Mouse (Mus musculus) natural killer cell, adult 2 months (primary cell): ENCODE results near the gene Abracl.

ENCODE experiments used
- DNase-seq, 2 experiments: peaks; one replicate each; pipeline ENCODE4 v3.0.0; 2022; ENCODE audit warnings: low spot score in 2 of 2

Abracl gene

DNA sequence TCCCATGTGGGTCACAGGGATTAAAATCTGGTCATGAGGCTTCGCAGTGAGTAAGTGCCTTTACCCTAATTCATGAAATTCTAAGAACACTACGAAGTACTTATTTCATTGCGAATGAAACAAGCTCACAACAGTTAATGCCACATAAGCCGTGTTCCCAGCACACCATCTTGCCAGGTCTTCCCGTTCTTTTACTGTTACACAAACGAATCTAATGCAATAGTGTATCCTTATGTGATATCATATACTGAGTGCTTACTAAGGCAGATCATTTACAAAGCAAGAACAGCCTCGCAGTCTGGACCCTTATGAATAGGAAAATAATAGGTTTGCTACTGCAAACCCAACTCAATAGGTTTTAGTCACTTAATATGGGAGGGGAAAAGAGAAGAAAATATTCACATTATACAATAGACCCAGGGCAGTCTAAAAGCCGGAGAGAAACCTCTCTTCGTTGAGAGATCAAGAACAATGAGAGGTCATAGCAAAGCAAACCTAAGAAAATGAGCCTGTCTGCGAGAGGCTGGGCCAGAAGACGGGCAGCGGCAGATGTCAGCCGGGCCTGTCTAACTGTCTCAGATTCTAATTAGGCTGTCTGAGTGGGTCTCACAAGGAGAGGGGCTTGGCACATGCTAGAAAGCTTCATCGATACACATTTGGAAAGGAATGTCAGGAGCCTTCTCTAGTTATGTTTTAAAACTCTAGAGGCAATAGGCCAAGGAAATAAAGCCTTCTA, 1.3 kb downstream of the Abracl start:
- DNase-seq, result no peak

DNA sequence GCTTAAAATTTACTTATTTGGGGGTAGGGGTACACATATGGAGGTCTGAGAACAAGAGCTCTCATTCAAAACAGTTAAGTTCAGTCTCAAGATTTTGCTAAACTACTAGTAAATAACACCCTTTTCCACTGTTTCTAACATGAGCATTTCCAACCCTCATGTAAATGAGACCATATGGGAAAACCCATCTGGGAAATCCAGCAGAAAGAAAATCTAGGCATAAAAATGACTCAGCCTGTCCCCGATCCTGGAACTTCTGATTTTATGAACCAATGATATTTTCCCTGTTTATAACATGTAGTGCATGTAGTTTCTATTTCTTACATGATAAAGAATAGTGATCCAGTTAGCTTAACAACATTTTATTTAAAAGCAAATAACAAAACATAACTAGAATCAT, 2.2 kb downstream of the Abracl start:
- no peak for DNase-seq

DNA sequence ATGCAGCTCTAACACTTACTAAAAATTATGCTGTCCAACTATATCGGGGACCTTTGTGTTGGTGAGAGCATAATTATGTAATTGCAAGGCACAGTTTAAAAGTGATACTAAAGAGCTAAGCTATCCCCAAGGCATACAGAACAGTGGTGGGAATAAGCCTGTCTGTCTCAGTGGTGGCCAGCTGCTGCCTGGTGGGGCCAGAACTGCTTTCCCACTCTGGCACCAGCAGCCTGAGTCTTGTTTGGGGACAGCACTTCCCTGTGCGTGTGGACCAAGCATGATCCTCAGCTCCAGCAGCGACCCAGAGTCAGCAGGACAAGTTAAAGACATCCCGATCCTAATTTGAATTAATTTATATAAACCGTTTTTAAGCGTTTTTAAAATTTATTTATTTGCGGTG, 2.6 kb downstream of the Abracl start:
- DNase-seq, result no peak

DNA sequence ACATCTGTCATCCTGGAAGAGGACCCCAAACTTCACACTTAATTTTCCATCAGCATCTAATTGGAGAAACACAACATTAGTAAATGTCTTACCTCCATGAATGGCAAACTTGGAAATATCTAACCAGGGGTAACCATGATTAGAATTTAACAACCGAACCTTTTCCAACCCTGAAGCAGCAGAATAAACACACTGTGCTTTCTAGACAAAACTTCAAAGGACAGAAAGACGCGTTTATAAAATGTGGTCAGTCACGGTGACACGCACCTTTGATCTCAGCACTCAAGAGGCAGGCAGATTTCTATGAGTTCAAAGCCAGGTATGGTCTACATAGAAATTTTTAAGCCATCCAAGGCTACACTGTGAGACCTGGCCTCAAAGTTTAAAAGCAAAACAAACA, 11.3 kb downstream of the Abracl start:
- no peak for DNase-seq

DNA sequence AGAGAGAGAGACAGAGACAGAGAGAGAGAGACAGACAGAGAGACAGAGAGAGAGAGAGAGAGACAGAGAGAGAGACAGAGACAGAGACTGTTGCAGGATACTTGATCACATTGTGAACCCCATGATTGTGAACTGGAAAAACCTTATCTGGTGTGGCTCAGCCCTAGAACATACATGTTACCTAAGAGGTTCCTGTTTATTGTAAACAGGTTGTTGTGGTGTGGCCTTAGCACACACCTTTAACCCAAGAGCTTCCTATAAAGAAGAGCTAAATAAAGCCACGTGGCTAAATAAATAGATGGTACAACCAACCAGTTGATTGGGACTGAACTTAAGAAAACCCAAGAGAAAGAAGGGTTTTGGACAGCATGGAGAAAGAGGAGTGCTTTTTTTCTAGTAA, 13.3 kb downstream of the Abracl start:
- no peak for DNase-seq

DNA sequence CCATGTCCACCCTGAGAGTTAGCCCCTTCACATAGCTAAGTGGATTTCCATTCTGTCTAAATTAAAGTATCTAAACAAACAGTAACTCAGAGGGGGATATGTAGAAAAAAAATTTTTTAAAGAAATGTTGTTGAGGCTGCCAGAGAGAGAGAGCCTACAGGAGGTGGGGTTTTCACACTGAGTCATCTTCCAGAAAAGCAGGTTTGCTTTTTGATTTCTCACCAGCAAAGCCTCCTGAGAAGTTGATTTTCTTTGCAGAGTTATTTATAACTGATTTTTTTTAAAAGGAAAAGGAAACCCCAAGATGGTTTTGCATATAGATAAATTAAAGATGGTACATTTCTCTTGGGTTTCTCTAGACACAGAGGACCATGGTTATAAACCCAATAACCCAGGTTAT, 15.0 kb downstream of the Abracl start:
- peak in 1 of 2 experiments; percentile 32 for DNase-seq

DNA sequence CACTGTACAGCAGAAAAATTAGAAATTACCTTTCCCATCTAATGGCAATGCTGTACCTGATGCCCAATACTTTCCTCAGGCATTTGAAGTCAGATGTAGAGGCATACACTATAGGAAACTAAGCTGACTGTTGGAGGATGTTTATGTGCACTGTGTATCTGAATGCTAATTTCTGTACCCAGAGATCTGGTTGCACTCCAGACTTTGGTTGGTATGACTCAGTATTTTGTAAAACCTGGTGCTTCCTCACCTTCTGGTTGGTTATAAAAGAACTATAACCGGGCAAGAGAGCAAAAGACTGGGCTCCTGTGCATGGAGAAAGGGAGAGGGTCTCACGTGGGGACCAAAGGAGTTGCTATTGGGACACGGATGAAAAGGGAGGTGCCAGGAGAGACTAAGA, 15.8 kb downstream of the Abracl start:
- no peak for DNase-seq

DNA sequence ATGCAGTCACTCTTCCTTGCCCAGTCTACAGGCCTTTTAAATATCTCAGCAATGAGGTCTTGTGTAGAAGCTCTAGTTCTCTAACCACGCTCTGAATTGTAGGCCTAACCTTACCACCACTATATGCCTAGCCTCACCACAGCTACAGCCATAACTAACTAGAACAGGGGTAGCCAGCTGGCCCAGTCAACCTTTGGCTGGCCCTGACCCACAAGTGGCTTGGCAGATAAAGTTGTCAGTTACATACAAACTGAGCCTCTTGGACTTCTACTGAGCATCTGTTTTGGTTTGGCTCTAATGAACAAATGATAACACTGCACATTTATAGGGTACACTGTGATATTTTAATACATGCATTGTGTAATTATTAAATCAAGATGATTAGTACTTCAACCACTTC, 16.3 kb downstream of the Abracl start:
- no peak for DNase-seq

DNA sequence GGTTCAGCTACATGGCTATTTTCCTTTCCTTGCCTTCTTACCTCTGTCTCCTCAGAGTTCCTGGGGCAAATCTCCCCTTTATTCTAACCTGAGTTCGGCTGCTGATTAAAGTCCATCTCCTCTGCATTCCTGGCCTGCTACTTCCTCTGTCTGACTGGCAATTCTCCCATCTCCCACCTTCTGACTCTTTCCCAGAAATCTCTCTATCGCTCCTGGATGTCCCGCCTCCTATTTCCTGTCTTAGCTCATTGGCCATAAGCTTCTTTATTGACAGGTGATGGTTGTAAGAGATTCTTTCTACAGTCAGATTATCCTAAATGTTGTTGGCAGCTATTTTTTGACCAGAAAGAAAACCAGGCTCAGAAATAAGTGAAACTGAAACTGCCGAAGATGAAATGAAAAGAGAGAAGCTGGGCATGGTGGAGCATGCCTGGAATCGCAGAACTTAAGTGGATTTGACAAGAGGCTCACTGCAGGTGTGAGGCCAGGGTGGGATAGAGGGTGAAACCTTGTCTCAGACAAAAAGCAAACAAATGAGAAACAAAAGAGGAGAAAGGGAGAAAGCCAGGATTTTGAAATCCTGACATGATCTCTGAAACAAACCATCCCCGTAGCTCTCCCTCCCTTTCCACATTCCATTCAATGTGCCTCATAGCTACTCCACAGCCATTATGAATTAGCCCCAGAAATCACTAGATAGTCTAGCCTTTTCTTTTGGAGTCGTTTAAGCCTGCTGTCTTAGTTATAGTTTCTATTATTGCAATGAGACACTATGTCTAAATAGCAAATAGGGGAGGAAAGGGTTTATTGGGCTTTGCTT, 17.7 kb downstream of the Abracl start:
- no peak for DNase-seq

DNA sequence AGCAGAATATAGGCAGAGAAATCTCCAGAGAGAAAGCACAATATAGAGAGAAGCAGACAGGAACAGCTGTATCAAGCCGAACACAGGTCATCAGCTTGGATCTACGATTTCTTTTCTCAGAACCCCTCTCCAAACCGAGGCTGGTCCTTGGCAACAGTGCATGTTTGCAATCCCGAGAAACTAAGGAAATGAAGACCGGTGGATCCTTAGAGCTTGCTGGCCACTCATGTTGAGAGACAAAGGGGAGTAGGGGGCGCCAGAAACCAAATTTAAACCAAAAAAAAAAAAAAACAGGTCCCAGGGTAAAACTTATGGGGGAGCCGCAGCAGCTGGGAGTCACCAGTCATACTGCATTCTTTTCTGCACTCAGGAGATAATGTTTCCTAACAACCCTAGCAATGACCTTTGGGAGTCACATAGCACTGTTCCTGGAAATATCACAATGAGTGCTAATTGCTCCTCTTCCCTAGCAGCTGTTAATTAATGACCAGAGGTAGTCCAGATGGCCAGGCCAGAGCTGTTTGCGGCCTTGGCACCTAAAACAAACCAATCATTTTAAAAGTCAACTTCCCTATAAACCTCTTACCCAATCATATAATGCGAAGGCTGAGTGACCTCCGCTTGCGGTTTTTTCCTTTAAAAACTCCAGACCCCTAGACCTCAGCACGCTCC, 19.0 kb downstream of the Abracl start:
- no peak for DNase-seq

DNA sequence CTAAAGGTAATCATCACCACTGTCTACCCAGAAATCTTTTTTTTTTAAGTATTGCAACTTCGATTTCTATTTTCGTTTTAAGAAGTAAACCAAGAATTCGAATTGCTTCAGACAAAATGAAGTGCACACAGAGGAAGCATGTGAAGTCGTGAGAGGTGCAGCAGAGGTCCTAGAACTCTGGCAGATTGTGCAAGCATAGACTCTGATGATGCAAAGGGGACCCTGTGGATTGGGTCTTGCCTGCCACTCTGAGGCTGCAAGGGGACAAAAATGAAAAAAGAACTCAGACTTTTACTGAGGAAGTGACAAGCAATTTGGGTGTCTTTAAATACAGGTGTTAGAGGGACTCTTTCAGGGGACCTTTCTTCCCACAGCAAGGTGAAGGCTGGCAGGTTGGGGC, 32.5 kb downstream of the Abracl start:
- no peak for DNase-seq

DNA sequence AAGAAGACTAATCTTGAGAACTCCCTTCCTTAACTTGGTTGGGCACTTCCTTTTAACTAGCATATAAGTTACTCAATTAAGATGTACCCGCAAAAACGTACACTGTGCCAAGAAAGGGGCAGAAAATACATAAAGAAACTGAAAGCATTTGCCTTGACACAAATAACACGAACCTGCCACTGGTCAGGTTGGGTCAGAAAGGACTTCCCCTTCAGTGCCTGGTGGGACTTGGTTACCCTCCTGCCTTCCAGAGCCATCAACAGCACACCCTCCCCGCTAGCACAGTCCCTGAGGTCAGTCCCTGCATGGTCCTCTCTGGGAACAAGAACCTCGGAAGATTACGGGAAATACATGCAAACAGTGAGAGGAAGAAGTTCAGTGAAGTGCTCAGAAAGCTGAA, 34.0 kb downstream of the Abracl start:
- peak; percentile 38 to 62 for DNase-seq

DNA sequence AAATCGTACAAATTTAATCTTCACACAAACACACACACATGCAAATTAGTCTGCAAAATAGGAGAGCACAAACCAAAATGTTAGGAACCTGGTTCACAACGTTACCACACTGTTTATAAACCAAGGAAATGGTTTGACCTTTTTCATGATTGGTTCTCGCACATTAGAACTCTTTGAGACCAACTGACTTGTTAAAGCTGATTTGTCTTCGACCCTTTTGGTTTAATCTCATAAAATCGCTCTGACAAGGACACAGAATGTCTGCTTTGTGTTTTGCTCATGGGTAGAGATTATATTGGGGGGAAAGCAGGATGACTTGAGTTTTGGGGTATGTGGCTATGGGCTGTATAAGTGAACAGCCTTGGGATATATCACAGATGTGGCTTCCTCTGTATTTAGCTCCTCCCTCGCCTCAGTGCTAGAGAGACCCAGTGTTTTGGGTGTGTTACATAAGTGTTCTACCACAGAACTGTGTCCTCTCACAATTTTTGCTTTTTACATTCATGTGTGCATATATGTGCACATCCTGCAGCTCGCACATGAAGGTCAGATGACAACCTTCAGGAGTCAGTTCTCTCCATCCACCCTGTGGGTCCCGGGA, 35.2 kb downstream of the Abracl start:
- peak; percentile 31 to 53 for DNase-seq

DNA sequence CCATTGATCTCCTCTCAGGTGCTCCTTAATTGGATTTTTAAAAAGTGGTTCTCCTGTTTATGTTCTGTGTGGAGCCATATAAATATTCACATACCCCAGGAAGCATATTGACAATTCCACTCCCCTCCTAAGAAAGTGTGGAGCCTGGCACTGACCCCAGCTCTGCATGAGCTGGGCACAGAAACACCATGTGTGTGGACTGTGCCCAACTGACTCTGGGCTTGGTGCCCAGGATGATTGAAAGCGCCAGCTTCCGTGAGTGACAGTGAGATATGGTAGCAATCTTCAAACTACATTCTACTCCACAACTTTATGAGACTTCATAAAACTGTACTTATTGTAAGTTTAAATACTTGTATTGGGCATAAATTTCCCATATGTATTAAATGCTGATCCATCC, 39.8 kb downstream of the Abracl start:
- DNase-seq, result no peak

DNA sequence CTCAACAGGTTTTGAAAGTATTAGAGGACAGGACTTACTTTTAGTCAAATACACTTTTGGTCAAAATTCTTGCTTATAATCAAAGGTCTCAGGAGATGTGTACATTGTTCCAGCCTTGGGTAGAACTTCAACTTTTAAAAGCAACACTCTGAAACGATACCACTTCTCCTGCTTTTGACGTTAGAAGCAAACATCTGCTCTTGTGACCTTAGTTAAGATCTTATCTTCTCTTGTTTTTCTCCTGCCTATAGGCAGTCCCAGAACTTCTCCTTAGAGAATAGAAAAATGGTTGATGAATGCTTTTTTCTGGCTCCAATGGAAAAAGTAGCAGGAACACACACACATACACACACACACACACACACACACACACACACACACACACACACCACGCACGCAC, 57.0 kb downstream of the Abracl start:
- DNase-seq, result no peak
